Mouse (Mus musculus): ENCODE results near the gene Fam57a.

Gene Fam57a

DNA sequence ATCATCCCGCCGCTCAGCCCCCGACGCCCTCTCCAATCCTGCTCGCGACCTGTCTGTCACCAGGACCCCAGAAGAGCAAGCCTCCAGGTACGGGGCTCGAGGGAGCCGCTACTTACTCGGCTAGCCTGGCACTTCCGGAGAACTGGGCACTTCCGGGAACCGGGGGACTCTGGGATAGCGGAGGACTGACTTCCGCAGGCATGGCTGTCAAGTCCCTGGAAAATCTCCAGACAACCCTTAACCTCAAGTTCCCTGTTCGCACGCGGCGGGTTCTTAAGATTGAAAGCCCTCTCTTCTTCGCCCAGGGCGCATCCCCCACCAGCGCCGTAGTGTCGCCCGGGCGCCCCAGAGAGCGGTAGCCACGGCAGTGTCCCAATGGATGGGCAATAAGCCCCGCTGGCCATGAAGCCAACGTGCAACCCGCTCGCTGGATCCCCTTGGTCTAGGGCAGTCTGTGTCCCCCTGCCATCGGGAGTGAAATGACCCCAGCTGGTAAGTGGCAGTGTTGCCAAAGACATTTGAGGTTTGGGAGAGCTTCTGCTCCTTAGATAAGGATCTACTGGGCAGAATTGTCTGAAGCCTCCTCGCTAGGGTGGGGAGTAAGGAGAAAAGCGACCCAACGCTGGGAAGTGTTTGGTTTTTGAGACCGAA is at the start of gene Fam57a, which contains the start of gene Vps53:
Fam57a (plus strand) TSS at position 177 of the 651 bp plus-strand sequence.
Vps53 (minus strand) TSS at position 153 of the 651 bp plus-strand sequence.
- DNase-seq: peak; percentile 87

- DNase-seq: no peak
Observed at GRCm38 (mm10) chr11:76130859-76131258, 48.6 kb upstream of the Fam57a start.

- DNase-seq: no peak
Observed at GRCm38 (mm10) chr11:76135641-76136437, 43.6 kb upstream of the Fam57a start.

DNA sequence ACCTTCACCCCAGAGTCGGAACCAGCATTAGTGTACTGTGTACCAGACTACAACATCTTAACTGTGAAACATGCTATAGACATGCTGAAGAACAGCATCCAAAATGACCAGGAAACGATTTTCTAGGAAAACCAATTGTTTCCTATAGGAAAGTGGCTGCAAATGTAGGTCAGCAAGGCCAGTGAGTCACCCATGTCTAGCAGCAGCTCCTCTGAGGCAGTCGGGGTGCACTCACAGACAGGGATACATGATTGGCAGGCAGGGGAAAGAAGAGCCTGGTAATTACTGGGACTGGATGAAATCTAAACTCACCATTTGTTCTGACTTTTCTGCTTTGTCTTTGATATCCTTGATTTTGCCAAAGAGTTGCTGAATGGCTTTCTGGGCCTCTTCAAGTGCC is 41.5 kb upstream of the Fam57a start:
- DNase-seq: no peak

- no peak for DNase-seq
Observed at GRCm38 (mm10) chr11:76144386-76144785, 35.1 kb upstream of the Fam57a start.

DNA sequence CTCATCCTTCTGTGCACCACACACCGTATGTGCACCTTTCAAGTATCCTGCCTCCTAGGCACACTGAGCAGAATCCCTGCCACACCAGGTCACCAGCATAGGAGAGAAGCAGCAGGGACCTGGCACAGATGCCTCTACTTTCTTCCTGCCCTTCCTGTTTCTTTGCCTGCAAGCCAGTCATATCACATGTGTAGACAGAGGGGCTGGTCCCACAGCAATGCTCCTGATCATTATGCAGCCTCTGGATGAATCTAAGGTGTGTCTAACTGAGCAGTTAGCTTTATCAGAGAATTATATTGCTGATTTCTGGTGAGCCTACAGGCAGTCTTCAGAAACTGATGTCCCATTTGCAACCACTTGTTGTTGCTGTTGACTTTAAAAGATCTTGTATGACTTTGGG is 34.3 kb upstream of the Fam57a start:
- no peak for DNase-seq

DNA sequence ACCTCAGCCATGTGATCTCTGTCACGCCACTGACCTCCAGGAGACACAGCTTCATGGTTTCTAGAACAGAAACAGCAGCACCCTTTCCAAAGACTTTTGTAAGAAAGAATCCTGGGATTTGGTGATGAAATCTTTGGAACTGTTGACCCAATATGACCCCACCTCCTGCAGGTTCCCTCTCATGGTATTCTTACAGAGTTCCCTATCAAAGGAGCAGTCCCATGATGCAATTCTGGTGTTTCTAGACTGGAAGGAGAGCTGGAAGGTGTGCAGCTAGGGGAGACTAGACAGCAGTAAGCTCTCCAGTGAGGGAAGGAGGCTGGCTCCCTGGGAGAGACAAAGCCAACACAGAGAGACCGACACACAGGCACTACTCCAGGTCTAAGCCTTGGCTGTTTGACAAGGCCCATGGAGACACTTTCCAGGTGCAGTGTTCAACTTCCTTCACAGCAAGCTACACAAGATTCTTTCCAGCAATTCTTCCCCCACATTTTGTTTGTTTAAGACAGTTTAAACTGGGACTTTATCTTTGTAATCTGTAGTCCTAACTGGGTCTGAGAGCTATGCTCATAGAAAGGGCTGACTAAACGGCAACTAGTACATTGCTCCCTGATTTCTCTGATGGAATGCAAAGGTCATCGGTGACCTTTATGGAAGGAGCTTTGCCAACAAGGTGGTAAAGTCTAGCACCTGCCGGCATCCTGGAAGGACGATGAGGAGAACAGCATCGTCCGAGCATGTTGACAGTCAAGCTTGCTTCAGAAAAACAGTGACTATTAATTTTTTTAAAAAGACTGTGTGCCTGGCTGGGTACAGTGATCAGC is 33.1 kb upstream of the Fam57a start:
- DNase-seq: peak; percentile 22

GRCm38 (mm10) chr11:76148055-76149008 is 31.1 kb upstream of the Fam57a start:
- DNase-seq: no peak

DNA sequence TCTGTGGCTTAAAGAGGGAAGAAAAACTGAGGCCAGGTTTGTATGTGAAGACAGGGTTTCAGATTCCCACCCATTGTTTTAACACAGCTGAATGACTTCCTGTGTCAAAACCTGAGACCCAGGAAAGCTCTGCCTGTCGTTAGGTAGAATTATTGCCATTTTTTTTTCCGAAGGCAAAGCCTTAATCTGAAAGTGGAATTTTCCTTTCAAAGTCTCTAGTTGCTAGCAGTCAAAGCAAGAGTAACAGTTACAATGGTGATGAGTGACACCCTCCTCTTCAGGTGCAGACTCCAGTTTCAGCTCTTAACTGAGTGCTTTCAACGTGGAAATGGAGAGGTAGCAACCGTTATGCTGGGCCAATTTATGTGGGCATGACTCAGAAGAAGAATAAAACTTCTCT is 28.5 kb upstream of the Fam57a start:
- DNase-seq: no peak

DNA sequence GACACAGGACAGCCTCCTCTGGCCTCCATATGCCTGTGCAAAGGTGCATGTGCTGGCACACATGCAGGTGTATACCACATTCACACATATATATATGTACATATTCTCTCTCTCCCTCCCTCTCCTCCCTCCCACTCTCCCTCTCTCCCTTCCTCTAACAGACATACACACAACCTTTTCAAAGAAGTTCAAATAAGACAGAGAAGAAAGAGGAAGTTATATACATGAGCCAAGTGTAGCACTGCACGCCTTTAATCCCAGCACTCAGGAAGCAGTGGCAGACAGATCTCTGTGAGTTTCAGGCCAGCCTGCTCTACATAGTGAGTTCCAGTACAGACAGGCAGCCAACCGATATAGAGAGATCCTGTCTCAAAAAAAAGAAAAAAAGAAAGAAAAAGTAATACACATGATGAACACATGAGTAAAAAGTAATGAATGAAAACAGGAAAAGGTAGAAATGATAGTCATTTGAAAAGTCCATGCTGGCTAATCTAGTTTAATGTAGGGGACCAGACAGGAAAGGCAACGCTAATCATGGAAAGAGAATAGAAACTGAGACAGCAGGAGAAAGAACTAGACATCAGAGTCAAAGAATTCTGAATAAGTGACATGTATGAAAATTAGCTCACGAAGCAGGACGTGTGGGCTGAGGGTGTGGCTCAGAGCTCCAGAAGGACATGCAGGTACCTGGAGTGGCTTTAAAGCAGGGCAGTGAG is 26.1 kb upstream of the Fam57a start:
- DNase-seq: no peak

DNA sequence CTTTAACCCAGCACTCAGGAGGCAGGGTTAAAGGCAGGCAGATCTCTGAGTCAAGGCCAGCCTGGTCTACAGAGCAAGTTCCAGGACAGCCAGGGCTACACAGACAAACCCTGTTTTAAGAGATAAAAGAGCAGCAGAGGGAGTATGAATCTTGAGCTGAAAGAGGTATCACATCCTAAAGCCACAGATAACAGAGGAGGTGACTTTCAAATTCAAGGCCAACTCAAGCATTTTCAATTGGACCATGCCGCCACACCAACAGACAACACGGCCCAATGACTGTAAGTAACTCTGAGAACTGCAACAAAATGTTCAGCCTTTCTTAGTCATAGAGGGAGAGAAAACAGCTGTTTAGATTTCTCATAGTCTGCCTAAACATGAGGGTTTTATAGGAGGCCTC is 25.3 kb upstream of the Fam57a start:
- DNase-seq: no peak

DNA sequence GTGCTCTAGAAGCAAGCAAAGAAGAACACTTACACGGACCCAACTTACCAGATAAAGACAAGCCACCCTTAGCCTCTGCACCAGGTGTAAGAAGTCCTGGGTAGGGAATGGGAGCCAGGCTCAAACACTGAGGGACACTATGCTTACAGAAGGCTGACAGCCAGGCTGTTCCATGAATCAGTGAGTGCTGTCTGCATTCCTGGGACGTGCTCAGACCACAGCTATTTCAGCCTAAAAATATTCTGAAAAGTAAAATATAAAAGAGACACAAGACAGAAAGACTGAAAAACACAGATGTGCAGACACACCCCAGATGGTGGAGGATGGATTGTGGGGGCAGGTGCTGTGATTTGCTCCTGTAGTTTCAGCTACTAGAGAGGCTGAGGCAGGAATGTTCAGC is 24.6 kb upstream of the Fam57a start:
- DNase-seq: no peak

- no peak for DNase-seq
Observed at GRCm38 (mm10) chr11:76158375-76158774, 21.1 kb upstream of the Fam57a start.

DNA sequence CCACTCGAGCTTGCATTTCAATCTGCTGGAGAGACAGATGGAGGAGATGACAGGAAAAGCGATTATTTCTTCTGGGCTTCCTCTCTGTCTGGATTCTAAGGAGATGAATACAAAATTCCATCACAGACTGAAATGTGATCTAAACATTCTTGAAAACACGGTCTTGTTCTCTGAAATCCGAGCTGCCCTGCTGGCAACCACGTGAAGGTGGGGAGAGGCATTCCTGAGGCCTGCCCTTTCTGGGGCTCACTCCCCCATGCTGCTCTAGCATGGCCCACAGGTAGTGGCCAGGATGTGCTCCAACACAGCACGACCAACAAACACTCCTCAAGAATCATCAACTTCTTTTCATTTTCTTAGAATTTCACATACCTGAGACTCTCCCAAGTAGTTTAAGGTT is 19.2 kb upstream of the Fam57a start:
- no peak for DNase-seq

- no peak for DNase-seq
Observed at GRCm38 (mm10) chr11:76166657-76167056, 12.8 kb upstream of the Fam57a start.

DNA sequence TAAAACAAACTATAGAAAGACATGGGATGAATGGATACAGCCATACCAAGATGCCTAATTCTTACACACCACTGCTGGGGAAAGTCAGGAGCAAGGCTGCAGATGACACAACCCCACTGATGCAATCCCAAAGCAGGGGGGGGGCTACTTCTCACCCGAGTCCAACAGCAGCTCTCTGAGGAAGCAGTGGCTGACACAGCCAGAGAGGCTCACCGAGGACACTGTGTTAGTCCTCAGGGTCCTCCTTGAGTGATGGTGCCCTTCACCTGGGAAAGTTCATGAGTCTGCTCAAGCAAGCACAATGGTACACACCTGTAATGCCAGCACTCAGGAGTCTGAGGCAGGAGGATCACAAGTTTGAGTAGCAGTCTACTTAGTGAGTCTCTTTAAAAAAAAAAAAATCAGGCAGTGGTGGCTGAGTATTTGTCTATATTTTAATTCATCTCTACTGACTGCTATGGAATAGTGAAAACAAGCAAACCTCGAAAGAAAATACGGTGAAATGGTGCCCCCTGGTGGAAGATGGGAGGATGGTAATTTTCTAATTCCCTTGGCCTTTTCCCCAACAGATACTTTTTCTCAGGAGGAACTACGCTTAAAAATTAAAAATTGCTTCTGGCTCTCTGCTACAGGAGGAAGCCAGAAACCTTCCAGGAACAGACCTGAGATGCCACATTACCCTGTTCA is 12.2 kb upstream of the Fam57a start:
- DNase-seq: peak; percentile 81

DNA sequence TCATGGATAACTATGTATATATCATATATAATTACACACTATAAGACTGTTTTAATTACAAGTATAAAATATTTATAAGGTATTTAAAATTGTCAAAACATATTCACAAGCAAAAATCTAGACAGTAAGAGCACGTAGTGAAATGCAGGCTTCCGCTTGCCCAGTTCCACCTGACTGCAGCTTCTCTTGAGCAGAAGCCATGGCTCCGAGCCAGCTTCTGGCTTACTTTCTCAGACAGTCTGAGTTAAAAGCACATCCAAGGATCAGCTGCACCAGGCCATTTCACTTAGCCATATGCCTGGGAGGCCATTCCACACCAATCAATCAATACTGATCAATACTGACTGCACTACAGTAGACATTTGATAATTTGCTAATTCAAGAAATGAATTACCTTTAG is 10.5 kb upstream of the Fam57a start:
- DNase-seq: peak; percentile 37

- DNase-seq: peak; percentile 41
Observed at GRCm38 (mm10) chr11:76170207-76170606, 9.3 kb upstream of the Fam57a start.

DNA sequence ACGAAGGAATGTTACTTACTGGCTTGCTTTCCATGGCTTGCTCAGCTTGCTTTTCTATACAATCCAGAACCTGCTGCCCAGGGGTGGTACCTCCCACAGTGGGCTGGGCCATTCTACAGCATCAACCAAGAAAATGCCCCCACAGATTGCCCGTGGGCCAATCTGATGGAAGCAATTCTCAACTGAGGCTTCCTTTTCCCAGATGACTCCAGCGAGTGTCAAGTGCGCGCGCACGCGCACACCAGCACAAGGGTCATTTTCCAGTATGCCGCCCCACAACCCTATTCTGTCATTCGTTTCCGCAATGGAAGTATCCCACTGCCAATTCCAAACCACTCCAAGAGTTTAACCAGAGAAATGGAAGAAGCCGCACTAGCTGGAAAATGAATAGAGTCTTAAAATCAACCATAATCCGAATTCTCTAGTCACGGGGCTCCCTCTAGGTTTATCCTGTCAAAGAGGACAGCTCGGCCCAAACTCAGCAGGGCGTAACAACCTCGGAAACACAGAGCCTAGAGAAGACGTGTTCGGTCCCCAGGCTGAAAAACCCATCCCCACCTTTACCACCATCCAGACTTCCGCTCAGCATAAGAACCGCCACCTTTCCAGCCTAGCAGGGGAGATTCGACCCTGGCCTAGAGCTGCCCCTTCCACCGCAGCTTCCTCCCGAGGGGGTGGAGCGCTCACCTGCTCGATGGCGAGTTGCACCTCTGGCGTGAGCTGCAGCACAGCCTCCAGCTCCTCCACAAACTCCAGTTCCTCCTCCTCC is 561 bp upstream of the Fam57a start:
- no peak for DNase-seq

DNA sequence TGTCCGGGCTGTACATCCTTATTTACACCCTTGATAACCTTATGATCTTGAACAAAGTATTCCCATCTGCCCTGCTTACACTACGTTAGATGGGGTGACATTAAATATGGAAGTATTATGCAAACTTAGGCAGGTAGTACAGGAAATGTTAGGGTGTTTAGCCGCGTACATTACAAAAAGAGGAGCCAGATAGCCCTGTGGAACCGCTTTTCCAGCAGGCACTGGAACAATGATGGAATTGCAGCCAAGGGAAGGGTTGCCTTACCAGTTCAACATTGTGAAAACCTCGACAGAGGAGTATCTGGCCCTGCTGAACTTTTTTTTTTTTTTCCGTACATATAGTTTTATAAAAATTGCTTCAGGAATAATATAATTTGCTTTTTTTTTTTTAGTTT is 672 bp downstream of the Fam57a start:
- no peak for DNase-seq

Data from cerebellum, adult 8-10 months (tissue).